Mouse (Mus musculus) erythroid progenitor cell, adult 5-6 weeks (primary cell): ENCODE measurements around the gene 1110008P14Rik. TPM values are rescaled to one million over a fixed set of nuclear protein-coding genes. Genes with fewer than 3 reads are reported as not detected.
"Not testable (repeated sequence)": the region's sequence is repeated elsewhere in the genome, so short reads cannot be mapped to it uniquely, and the experiment has no call there.

Source experiments
- ATAC-seq: replicated peaks from 2 replicates; pipeline ENCODE4 v1.8.0; 2016; ENCODE audit warnings: moderate number of reproducible peaks, mild to moderate bottlenecking, moderate TSS enrichment, inconsistent platforms; ENCODE audit not compliant: poor library complexity, low FRiP score, severe bottlenecking
- total RNA-seq, 2 experiments: library from RNA; stranded (forward) in 1 of 2; stranded (reverse) in 1 of 2; fragments of 150-400 nt in 1 of 2; fragments of 186-747, 209-891 nt in 1 of 2; gene quantifications; 2 replicates each; pipeline versions ENCODE4 v1.2.3 to v1.2.4; 2015 to 2017; ENCODE audit warnings: low replicate concordance in 2 of 2

The 1110008P14Rik gene
- total RNA-seq, 2 experiments from 2014 or later: 7.2 to 7.5 TPM

GRCm38 (mm10) chr2:32375317-32375940 lies 6.3 kb downstream of the 1110008P14Rik start:
- no peak for ATAC-seq

GRCm38 (mm10) chr2:32374191-32374590 lies 7.5 kb downstream of the 1110008P14Rik start:
- no peak for ATAC-seq

DNA sequence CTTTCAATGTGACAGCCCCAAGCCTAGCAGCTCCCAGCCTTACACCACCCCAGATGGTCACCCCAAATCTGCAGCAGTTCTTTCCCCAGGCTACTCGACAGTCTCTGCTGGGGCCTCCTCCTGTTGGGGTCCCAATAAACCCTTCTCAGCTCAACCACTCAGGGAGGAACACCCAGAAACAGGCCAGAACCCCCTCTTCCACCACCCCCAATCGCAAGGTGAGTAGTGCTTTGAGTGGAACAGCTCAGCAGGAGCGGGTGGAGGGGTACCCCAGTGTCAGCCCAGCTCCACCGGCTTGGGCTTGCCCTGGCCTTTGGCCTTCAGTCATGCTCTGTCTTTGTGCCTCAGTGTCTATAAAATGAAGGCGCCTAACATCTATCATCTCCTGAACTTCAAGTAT lies 14.4 kb downstream of the 1110008P14Rik start:
- no peak for ATAC-seq

DNA sequence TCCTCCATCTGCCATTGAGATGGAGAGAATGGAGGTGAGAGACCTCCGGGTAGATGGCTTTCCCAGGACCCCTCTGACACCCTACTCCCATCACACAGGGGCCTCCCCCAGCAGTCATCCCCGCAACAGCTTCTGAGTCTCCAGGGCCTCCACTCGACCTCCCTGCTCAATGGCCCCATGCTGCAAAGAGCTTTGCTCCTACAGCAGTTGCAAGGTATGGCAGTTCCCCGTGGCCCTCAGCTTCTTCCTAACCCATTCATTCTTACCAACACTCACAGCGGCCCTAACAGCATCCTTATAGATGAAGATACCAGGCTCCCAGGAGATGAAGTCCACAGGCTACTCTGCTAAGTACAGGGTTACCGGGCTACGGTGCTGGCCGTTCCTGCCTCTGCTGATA lies 17.6 kb downstream of the 1110008P14Rik start:
- ATAC-seq: no peak

DNA sequence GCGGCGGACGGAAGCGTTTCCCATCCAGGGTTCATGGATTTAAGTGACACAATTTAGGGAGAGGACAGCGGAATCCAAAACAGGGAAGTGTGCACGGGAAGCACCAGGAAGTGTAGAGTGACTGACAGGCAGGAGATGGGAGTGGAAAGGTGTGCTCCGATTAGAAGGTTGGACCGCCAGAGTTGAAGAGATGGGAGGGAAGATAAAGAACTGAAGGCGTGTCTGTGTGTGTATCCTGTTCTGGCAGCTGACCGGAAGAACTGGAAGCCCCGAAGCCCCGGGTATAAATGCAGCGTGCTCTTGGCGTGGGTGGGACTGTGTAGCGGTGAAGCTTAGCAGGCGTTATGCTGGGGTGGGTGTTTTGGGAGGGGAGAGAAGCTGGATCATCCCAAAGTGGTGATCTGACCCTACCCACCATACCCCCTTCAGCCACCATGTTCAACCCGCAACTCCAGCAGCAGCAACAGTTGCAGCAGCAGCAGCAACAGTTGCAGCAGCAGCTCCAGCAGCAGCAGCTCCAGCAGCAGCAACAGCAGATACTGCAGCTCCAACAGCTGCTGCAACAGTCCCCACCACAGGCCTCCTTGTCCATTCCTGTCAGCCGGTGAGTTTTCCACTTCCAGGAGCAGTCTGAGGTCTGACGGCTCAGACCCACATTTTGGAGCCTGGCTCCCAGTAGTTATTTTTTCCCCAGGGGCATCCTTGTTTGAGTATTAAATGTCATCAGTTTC lies 18.2 kb downstream of the 1110008P14Rik start:
- ATAC-seq: peak; percentile 44

DNA sequence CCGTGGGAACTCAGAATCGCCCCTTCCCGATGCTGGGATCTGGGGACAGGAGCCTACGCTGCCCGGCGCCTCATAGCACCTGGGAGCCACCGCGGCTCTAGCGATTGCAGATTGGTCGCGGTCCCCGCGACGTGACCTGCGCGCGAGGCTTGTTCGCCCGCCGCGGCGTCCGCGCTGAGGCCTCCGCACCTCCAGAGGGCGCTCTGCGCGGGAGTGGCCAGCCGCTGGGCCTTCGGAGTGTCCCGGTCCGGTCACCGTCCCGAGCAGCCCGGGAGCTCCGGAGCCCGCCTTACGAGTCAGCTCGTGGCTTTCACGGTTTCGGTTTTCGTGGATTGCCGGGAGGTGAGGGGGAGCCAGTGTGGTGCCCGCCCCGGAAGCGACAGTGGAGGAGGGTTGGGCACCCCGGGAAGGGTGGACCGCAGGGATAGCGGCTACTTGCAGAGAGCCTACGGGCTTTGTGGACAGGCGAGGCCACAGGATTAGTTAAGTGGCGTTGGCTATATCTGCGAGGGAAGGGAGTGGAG lies 18.9 kb downstream of the 1110008P14Rik start:
- ATAC-seq: peak; percentile 76

- not testable (repeated sequence) for ATAC-seq
These were observed 19.5 kb downstream of the 1110008P14Rik start for GRCm38 (mm10) chr2:32362274-32362673.

- peak; percentile 74 for ATAC-seq
These were observed 20.3 kb downstream of the 1110008P14Rik start for GRCm38 (mm10) chr2:32361437-32361836.

- ATAC-seq: peak; percentile 12; the same call in 1 of the 2 replicates
These were observed 21.0 kb downstream of the 1110008P14Rik start for GRCm38 (mm10) chr2:32360741-32361140.

DNA sequence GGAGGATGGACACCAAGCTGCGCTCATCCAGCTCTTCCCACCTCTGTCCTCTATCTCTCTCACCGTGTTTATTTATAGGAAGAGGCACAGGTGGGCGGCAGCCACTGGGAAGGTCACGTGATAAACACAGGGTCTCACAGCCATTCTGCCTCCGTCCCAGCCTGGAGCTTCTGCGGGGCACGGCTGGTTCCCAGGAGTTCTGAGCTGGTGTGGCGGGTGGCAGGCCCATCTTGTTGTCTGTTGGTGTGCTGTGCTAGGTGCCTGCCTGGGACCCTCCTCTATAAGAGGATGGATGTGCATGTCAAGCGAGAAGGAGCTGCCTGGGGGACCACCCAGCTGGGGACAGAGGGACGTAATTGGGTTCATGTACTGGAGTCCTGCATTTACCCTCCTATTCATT lies 23.4 kb downstream of the 1110008P14Rik start:
- no peak for ATAC-seq

DNA sequence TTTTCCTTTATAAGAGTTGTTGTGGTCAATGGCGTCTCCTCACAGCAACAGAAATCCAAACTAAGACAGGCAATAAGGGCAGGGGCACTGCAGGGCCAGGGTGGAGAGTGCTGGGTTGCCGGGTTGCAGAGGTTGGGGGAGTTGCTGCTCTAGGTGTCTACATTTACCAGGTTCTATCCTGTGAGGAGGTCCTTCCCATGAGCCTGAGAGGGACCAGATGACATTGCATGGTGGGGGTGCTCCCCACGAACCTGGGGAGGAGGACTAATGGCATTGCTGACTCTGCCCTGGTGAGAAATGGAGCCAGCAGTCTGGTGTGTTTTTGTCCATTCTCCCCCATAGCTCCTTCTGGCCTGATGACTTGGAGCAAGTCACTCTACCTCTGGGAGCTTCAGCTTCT lies 24.0 kb downstream of the 1110008P14Rik start:
- no peak for ATAC-seq

- ATAC-seq: no peak
These were observed 25.5 kb downstream of the 1110008P14Rik start for GRCm38 (mm10) chr2:32356216-32356615.

- ATAC-seq: no peak
These were observed 27.3 kb downstream of the 1110008P14Rik start for GRCm38 (mm10) chr2:32354336-32354895.

- ATAC-seq: no peak
These were observed 27.9 kb downstream of the 1110008P14Rik start for GRCm38 (mm10) chr2:32353836-32354235.

DNA sequence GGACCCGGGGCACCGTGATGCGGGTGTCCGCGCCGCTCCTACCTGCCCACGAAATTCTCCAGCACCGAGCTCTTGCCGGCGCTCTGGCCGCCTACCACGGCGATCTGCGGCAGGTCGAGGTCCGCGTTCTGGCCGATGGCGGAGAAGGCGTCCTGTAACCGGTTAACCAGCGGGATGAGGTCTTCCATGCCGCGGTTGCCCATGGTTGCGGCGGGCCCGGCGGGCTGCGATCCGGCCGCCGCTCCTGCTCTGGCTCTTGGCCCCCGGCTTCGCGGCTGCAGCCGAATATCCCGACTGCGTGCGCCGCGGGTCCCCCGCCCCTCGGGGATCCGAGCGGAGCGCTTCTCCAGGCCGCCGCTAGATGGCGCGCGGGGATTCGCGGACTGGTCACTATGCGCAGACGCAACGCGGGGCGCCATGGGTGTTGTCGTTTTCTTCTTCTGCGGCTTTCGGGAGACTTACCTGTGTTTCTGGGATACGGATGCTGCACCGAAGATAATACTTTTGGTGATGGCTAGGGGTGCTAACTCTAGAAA lies 28.7 kb downstream of the 1110008P14Rik start, which contains the start of gene Dnm1:
TSS of gene Dnm1 (minus strand) at position 332 of the 536 bp plus-strand sequence.
- ATAC-seq: peak; percentile 83

DNA sequence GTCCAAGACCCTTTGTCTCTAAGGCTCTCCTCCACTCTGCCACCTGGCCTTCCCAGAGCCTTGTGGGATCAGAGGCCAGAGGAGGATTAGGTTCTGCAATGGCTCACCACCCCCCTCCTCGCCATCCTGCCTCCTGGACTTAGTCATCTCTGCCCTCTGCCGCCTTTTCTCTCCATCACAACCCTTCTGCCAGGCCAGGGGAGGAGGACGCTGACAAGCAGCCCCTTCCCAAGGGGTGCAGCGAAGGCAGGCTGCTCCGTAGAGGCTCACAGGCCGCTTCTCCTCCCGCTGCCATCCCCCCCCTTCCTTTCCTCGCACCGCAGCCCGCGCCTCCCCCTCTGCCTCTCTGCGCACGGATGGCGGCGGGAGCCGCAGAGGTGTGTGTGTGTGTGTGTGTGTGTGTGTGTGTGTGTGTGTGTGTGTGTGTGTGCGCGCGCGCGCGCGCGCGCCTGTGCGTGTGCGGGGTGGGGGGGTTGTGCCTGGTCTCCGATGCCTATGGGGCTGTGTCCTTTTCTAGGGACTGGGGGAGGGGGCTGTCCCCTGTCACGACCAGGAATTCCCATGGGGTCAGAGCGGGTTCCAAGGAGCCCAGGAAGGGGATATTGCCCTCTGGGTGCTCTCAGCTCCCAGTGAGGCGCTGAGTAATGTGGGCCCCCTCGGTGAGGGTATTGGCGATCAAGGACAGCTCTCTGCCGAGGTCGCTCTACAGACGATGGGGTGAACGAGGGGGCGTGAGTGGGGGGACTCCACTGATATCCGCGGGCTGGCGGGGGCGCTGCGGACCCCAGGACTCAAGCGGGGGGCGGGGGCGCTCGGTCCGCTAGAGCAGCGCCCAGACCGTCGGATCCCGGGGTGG lies 29.4 kb downstream of the 1110008P14Rik start, which contains the start of gene Ciz1:
TSS of gene Ciz1 (plus strand) at position 177 of the 856 bp plus-strand sequence.
- ATAC-seq: no peak

GRCm38 (mm10) chr2:32351471-32351961 lies 30.2 kb downstream of the 1110008P14Rik start:
- no peak for ATAC-seq

GRCm38 (mm10) chr2:32350471-32351051 lies 31.2 kb downstream of the 1110008P14Rik start:
- ATAC-seq: no peak
